Mouse (Mus musculus) left cerebral cortex, postnatal 36 days (tissue): Measurements from ENCODE around the gene Alx3. TPM values are rescaled to one million over a fixed set of nuclear protein-coding genes. Genes with fewer than 3 reads are reported as not detected.
"Not testable (repeated sequence)": the region's sequence is repeated elsewhere in the genome, so short reads cannot be mapped to it uniquely, and the experiment has no call there.

Experiments used
- DNase-seq, 2 experiments: peaks; one replicate each; pipeline ENCODE4 v3.0.0; 2021 to 2022; ENCODE audit warnings: low spot score in 2 of 2, mixed read lengths in 1 of 2
- intact Hi-C: fragments of 180-260 bp; cut with DNase I; formaldehyde crosslinking; loops from one replicate; pipeline ENCODE4 v1.15.1; 2025
- total RNA-seq, 2 experiments: library from RNA; stranded (reverse); gene quantifications; 2 replicates each; pipeline ENCODE4 v1.2.3; 2021

The Alx3 gene
- total RNA-seq, 2 experiments from 2014 or later, result 0.96 to 1.5 TPM

DNA sequence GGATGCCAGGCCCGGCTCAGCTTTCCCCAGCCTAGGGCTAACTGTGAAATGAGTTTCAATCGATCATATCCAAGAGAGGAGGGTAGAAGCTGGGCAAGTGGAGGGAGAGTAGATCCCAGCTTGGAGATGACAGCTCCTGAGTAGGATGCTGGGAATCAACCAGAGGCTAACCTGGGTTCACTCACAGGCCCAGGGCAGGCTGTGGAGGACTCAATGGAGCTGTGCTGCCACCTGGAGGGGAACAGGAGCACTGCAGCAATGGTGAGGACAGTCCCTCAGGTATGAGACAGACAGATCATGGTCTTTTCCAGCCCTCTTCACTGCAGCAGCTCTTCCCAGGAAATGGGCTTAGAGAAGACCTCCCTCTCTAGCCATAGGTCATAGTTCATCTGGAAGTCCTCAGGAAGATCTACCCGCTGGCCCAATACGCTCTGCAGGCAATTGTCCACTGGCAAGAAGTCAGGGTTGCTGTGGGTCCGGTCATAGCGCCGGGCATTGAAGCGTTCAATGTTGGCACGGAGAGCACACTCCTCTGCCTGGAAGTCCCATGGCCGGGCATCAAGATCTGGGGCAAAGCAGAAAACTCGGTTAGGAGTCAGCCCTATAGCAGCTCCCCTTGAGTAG lies 18.2 kb downstream of the Alx3 start:
- peak; percentile 53 to 60 for DNase-seq
- intact Hi-C loops, result loop anchor here (5.0 kb wide), 1 partner anchor 56 kb away; the partner anchor contains the start of gene Ubl4b

DNA sequence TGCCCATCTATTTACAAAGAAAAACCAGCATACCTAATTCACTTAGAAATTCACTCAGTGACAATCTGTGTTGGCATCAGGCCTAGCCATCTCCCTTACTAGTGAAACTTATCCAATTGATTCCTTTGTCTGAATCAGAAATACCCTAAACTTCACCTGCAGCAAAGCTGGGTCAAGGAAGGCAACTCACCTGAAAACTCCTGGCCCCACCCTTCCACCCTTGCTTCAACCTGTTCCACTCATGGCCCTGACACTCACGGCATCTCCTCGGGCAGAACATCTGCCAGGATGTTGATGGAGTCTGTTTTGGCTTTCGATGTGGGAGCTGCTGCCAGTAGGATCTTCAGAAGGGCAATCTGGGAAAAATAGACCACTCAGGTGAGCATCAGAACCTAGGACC lies 23.0 kb downstream of the Alx3 start:
- DNase-seq, result no peak
- intact Hi-C loops, result no loop called here

DNA sequence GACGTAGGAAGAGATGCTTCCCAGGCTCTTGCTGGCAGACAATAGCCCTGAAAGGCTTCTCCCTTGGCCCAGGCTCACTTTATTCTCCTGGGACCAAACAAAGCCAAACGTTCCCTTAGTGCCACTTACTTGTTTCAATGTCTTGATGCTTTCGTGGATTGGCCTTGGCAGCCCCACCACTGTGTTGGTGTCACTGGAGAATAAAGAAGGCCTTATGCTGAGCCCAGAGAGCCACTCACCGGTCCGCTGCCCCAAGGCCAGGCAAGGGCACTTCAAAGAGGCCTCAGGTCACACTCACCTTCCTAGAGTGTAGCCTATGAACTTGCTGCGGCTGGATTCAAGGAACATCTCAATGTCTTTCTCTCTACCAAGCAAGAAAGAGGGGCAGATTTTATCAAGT lies 25.1 kb downstream of the Alx3 start:
- intact Hi-C loops, result no loop called here
- no peak for DNase-seq

DNA sequence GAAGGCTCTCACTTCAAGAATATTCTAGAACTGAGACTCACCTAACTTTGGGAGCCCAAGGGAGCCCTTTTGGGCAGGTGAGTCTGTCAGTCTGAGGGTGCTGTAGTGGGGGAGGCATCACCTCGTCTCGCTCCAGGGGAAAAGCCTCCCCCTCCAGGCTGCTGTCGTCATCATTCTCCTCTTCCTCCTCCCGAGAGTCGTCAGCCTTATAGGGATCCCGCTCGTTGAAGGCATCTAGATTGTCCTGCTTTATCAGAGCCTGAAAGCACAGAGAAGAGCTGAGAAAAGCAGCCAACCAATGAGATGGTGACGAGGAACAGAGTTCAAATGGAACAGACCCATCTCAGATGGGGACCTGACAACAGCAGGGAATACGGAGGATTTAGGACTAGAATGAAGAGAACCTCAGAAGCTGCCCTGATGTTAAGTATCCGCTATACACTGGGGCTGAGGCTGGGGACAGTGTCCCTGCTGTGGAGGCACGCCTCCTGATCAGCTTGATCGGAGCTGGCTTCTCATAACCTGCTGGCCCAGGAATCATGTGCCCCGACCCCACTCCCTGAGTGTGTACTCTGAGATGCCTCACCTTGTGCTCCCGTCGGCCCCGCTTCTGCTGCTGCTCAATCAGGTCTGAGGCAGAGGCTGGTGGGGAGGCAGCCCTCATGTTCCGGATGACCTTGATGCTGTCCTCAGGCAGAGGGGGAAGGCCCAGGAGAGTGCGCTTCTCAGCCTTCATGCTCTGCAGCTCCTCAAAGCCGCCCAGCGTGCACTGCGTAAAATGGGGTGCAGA lies 26.6 kb downstream of the Alx3 start:
- DNase-seq, result no peak
- intact Hi-C loops, result no loop called here

DNA sequence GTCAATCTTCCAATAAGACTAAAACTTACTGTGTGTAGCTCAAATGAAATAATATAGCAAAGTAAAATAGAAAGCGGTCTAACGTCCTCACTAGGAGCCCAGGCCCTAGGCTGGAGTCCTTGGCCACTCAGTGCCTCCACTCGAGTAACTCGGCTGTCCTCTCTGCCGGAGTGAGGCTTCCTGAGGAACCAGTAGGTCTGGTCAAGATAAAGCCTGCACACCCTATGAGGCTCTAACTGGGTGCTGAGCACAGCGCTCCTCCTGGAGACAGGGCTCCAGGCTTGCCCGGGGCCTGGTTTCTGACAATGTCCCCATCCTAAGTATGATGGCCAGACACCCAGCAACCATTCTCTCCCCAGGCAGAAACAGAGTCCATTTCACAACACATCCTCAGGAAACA lies 27.7 kb downstream of the Alx3 start:
- intact Hi-C loops, result no loop called here
- DNase-seq, result no peak

DNA sequence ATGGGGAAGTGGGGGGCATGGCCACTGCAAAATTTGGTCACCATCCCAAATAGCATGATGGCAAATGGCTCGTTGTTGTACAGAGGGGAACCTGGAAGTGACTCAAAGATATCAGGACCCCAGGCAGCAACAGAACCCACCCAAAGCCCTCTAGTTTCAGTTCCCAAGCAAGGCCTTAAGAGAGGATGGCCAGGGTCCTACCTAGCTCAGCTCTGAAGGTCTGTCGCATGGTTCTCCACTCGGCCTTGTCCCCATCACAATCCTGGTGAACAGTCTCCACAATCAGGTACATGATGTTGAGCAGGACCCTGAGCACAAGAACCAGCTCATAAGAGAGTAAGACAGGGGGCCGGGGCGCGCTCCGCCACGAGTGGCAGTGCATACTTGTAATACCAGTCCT lies 29.6 kb downstream of the Alx3 start:
- no peak for DNase-seq
- intact Hi-C loops, result no loop called here

DNA sequence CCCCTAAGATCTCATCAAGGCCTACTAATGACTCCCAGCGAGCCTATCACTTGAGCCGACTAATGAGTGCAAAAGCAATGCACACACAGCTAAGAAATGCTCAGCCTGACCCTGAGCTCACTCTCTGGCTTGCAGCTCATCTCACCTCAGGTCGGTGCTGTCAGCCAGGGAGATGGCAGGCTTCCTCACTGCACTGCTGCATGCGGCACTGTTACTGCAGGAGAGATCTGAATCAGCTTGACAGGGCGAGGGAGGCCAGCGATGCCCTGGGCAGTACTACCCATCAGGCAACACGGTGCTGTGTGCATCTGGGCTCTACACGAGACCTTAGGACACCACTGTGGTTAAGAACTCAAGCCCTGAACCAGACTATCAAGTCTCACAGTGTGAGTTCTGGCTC lies 30.7 kb downstream of the Alx3 start:
- intact Hi-C loops, result no loop called here
- DNase-seq, result no peak

DNA sequence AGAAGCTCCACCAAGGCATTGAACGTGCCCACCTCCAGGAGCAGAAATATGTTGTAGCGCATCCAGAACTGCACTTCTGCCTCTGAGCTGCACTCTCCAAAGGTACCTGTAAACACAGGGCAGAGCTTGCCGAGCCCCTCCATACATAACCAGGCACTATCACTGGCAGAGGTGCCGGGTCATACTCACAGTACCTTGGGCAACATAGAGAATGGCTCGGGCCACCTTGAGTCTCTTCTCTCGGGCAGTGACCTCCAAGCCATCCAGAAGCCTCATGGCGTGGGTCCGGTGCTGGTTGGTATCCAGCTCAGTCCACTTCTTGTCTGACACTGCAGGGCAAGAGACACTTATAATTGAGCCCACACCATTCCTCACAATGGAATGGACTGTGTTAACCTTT lies 31.9 kb downstream of the Alx3 start:
- DNase-seq, result no peak
- intact Hi-C loops, result no loop called here

DNA sequence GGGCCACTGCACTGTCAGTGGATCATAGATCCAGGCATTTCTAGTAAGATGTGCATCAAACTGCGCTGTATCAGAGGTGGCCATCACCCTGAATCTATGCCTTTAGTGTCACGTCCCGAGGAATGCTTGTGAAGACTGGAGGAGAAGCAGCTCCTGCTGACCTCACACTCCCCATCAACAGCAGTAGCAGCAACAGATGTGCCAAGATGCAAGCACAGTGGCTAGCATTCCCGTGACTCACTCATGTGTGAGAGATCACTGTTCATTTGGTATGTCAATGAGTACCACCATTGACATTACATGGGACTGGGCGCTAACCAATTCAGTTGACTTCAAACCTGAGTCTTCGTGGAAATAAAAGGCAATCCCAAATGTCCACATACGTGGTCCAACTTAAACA lies 32.8 kb downstream of the Alx3 start:
- intact Hi-C loops, result no loop called here
- DNase-seq, result no peak

DNA sequence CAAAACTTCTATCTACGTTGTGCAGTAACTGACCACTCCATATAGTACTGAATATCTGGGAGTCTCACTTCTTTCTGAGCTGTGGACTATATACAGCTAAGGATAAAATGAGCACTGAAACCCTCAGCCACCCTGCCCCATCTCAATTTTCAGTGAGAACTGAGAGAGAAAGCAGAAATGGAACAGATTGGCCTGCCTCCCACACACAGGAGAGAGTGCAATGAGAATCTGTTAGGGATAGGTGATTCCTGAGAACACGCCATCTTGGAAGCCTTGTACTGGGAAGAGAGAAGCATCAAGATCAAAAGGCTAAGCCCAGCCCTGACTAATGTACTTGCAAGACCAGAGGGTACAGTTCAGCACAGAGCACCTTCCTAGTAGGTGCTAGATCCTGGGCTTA lies 33.7 kb downstream of the Alx3 start:
- peak in 1 of 2 experiments; percentile 26 for DNase-seq
- intact Hi-C loops, result no loop called here

DNA sequence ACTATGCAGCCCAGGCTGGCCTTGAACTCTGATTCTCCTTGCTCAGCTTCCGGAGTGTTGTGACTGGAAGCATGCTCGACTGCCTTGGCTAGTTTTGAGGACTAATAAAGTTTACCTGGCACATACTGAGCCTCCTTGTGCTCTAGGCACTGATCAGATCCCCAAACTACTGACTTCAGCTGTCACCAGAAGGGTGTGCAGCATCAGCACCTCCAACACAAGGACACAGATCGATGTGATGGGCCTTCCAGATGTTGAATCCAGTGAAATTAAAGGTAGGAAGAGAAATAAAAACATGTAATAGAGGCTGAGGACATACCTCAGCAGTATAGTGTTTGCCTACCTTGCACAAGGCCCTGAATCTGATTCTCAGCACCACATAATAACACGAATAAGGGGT lies 34.6 kb downstream of the Alx3 start:
- intact Hi-C loops, result no loop called here
- DNase-seq, result no peak

DNA sequence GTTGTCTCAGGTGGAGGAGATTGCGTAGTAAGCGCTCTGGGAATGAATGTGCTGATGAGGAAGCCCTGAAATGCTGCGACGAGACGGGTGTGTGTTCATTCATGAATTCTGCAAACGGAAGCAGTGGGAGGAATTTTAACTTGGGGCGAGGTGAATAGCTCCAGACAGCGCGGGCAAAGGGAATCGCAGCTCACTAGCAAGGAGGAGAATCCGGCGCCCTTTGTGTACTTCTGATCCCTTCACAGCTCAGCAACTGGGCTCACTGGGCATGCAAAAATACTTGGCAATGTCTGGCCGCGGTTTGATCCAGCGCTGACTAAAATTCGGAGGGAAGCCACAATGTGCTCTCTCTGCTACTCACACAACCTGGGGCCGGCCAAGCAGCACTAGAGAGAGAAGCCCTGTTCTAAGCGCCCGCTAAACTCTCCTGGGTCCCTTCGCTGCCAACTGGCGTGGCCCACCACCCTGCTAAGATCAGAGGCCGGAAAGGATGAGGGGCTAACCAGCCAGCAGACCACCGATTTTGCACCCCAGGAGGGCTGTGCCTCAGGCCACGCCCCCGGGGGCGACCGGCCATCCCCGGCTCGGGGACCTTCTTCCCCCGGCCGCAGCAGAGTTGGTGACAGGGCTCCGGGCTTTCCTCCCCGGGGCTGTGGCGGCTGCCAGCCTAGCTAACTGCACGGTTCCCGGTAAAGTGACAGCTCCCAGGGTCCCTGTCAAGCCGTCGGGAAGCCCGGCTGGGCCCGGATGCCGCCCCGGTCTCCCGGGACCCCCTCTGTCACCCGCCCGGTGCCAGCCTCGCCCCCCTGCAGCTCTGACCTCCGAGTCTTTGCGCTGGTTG lies 36.1 kb downstream of the Alx3 start, which contains the start of gene Gm10961:
Gm10961 (plus strand) TSS at position 641 of the 841 bp plus-strand sequence.
- peak; percentile 46 to 54 for DNase-seq
- intact Hi-C loops, result loop anchor here (5.0 kb wide), 1 partner anchor 46 kb away; no protein-coding TSS in a partner anchor

DNA sequence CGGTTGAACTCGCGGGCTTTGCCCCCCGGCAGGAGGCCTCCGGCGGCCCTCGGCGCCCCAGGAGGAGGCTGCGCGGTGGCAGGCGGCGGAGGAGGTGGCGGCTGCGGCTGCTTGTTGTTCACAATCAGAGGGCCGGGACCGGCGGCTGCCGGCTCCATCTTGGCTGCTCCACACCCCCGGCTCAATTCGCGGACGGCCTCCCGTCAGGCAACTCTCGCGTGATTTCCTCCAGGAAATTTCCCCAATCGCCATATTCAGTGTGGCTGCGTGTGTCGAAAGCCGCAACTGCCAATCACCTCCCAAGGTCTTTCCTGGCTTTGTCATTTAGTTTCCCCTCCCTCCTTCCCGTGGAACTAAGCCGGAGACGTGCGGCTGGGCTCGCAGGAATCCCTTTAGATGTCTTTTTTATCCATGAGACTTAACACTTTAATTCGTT lies 36.7 kb downstream of the Alx3 start, which contains the start of gene Strip1:
Strip1 (minus strand) TSS at position 172 of the 436 bp plus-strand sequence.
- peak; percentile 89 to 93 for DNase-seq

DNA sequence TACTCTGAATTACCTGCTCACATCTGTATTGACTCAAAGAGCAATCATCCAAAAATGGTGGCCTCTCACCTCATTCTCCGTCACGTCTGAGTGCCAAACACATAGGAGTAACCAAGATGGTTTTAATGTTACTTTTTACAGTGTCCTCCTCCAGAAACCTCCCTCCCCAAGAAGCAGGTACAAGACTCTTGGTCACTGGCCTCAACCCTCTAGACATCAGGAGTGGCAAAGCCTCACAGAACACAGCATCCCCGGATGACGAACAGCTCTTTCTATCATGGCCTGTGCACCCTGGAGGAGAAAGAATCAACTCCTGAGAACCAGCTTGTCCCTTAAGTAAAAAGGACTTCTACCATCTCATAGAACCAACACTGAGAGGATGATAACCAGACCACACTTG lies 38.0 kb downstream of the Alx3 start:
- intact Hi-C loops, result loop anchor here (5.0 kb wide), 1 partner anchor 45 kb away; no protein-coding TSS in a partner anchor
- no peak for DNase-seq

More for the DNA sequence above, 36.7 kb downstream of the Alx3 start, which contains the start of gene Strip1:
- intact Hi-C loops, result loop anchor here (5.0 kb wide), 1 partner anchor 46 kb away; no protein-coding TSS in a partner anchor

DNA sequence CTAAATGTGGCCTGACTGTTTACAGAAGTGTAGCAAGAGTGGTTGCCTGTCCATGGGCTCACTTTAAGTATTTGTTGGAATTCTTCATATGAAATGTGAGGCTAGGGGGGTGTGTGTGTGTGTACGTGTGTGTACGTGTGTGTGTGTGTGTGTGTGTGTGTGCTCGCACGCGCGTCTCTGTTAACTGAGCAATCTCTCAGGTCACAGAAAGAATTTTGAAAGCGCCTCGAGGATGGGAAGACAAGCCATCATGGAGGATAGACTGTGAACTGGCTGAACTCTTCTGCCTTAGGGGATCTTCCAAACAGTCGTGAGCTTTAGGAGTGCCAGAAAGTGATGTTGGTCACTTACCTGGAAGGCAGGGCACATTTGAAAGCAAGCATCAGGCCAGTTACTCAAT lies 39.1 kb downstream of the Alx3 start:
- DNase-seq, result no peak
- intact Hi-C loops, result loop anchor here (5.0 kb wide), 1 partner anchor 43 kb away; no protein-coding TSS in a partner anchor

DNA sequence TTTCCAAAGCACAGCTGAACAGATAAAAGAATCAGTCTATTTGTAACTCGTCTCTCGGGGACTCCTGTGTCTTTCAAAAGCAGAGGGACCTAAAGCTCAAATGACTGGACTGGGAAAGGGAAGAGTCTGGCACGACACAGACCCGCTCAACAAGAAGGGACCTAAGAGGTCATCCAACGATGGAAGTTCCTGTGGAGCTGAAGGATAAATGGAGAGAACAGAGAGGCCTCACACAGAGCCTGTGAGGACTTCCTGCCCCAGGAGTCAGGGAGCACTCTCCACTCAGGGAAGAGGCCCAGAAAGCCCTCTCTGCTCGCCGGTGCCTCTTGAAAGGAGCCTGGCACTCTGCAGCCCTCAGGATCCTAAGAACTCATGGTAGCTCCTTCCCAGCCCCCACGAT lies 41.0 kb downstream of the Alx3 start:
- no peak for DNase-seq
- intact Hi-C loops, result no loop called here

DNA sequence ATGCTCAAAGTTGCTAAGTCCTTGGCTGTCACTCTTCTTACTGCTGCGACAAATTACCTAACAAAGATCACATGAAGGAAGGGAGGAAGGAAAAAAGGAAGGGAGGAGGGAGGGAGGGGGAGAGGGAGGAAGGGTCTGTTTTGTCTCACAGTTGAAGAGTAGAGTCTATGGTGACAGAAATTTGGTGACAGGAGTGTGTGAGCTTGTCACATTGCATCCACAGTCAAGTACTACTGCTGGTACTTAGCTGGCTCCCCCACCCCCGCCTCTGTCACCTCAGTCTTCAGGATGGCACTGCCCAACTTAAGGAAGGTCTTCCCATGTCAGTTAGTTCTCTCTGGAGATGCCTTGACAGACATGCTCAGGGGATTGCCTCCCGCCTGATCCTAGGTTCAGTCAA lies 41.4 kb downstream of the Alx3 start:
- DNase-seq, result no peak
- intact Hi-C loops, result no loop called here

DNA sequence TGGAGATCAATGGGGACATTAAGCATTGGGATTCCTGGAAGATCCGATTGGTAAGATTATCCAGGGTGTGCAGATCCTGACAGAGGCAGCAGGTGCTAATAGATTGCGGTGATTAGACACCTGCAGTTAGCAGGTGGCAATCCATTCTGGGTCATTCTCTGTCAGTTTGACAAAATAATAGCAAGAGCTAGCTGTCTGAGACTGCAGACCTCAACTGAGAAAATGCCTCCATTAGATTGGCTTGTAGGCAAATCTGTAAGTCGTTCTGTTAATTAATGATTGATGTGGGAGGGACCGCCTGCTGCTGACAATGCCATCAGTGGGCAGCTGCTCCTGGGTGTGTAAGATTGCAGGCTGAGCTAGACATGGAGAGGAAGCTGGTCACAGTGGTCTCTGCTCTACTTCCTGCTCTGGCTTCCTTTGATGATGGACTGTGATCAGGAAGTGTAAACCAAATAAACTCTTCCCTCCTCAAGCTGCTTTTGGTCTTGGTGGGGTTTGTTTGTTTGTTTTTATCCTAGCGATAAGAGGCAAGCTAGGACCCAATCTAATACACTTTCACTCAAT lies 42.9 kb downstream of the Alx3 start:
- intact Hi-C loops, result no loop called here
- DNase-seq, result no peak

DNA sequence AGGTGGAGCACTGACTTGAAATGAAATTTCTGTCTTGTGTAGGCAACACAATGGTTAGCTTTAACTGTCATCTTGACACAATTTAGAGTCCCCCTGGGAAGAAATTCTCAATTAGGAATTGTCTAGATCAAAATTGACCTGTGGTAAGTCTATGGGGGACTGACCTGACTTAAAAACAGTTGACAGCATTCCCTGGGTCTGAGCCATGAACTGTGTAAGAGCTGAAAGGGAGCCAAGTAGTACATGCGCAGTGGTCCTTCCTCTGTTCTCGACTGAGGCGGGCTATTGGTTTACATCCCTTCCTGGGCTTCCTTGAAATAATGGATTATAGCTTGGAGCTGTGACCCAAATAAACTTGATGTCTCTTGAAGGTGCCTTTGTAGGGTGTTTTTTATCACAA lies 52.1 kb downstream of the Alx3 start:
- intact Hi-C loops, result no loop called here

DNA sequence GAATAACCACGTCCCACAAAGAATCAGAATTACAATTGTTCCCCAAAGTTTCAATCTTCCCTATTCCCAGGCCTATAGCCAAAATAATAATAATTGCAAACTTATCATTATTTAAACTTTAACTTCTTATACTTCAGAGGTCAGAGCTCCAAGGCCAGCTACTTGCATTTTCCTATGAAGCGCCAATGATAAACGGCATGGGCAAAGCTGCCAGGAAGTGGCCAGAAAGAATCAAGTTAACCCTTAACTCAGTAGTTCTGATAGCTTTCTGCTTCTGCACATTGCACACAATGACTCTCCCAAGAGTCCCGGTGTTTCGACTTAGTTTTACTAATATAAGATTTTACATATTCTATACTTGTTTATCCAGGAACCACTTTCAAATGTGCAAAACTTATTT lies 55.4 kb downstream of the Alx3 start:
- DNase-seq, intact Hi-C loops: not testable (repeated sequence)

More for the DNA sequence above, 52.1 kb downstream of the Alx3 start:
- DNase-seq, result no peak
